Mouse (Mus musculus) CH12F3 (cell line): Measurements from ENCODE around the gene Msrb3.
"Not testable (repeated sequence)": the region's sequence is repeated elsewhere in the genome, so short reads cannot be mapped to it uniquely, and the experiment has no call there.

Source experiments
- in situ Hi-C: fragments of 300-500 bp; cut with MboI; formaldehyde crosslinking; loops from 2 replicates; pipeline ENCODE4 v1.14.3; 2020; ENCODE audit warnings: low sequenced_read_pairs

The Msrb3 gene

DNA sequence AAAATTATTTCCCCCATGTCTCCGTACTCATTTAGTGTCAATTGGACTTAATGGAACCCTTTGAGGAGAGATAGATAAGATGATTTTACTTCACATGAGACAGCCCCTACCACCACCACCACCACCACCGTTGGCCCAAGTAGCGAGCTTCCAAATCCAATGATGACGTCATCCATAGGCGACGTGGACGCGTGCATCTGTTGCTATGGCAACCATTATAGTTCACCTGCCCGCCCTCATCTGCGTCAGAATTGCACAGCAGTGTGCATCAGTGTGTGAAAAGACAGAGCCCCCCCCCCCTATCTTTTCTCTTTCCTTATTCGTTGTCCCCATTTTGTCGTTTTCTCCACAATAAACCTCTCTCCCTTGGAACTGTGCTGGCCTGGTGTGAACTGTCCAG, 135.9 kb downstream of the Msrb3 start:
- in situ Hi-C loops = no loop called here

- in situ Hi-C loops = no loop called here
Measured at GRCm38 (mm10) chr10:120760679-120761078, 138.2 kb downstream of the Msrb3 start.

DNA sequence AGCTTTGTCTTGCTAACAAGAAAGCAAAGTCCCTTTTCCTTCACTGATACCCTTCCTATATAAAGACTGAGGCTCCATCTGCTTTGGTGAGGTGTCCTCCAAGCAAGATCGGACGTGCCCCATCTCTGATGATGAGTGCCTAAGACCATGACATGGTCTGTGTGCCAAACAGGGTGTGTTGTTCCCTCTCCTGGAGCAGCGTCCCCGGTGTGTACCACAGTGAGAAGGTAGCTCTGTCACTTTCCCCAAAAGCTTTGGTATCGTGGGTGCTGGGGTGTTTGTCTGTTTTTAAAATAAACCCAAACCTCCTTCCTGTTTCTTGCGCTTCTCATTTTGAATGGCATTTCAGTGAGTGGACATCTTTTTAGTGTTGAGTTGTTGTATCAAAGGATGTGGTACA, 139.0 kb downstream of the Msrb3 start:
- in situ Hi-C loops = no loop called here

DNA sequence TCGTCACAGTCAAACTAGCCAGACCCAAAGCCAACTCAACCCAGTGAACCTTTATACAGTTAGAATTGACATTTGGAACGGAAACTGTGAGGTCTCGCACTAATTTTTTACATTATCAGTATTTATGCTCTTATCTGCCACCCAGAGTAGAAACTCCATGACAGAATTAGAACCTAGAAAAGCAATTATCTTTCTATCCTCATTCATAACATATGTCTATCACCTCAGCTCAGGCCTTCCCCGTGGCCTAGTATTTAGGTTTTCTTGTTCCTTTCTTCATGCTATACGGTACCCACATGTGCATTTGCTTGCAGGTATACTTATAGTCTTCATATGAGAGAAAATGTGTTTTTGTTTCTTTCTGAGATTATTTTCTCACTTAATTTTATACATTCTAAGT, 146.4 kb downstream of the Msrb3 start:
- in situ Hi-C loops = no loop called here

GRCm38 (mm10) chr10:120751821-120752261, 147.1 kb downstream of the Msrb3 start:
- in situ Hi-C loops = no loop called here

- in situ Hi-C loops = no loop called here
Measured at GRCm38 (mm10) chr10:120751295-120751722, 147.6 kb downstream of the Msrb3 start.

DNA sequence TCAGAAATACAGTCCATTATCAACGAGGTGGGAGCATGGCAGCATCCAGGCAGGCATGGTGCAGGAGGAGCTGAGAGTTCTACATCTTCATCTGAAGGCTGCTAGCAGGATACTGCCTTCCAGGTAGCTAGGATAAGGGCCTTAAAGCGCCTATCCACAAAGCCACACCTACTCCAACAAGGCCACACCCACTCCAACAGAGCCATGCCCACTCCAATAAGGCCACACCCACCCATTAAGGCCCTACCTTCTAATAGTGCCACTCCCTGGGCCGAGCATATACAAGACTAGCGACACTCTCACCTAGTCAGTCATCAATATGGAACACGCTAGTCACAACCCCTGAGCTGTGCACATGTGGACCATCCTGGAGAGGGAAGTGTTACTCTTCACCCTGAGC, 149.3 kb downstream of the Msrb3 start:
- in situ Hi-C loops = not testable (repeated sequence)

DNA sequence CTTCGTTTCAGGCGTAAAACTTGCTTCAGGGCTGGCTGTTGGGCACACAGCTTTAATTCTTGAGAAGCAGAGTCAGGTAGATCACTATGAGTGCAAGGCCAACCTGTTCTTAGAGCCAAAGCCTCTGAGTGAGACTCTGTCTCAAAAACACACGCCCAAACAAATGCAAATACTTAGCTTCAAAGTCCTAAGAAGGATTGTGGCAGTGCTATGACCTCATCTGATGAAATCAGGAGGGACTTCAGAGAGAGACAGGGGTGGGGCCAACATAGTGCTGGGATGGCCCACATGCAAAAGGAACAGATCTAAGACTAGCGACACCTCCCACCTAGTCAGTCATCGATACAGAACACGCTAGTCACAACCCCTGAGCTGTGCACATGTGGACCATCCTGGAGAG, 150.7 kb downstream of the Msrb3 start:
- in situ Hi-C loops = no loop called here

DNA sequence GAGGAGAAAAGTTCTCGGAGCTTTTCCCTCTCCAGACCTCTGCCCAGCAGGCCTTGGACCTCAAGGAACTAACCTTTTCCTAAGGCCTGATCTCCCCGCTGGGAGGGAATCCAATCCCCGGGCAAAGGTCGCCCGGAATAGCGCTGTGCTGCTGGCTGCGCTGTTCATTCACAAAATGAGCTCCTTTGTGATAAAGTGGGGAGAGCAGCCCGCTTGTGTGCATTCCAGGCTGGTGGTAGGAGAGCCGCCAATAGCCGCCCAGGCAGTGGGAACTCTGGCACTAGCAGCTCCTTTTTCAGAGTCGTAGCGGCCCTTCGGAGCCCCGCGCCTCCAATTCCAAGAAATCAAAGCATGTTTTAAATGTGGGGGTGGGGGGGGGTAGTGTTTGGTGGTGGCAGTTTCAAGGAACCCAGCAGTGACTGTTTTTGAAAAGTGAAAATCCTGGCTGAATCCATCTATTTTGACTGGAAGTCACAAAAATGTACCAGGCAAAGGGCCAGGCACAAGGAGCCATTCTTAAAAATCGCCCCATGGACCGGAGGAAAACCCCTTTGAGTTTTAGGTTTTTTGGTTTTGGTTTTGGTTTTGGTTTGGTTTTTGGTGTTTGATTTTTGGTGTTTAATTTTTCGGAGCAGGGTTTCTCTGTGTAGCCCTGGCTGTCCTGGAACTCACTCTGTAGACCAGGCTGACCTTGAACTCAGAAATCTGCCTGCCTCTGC, 153.6 kb downstream of the Msrb3 start:
- in situ Hi-C loops = no loop called here

DNA sequence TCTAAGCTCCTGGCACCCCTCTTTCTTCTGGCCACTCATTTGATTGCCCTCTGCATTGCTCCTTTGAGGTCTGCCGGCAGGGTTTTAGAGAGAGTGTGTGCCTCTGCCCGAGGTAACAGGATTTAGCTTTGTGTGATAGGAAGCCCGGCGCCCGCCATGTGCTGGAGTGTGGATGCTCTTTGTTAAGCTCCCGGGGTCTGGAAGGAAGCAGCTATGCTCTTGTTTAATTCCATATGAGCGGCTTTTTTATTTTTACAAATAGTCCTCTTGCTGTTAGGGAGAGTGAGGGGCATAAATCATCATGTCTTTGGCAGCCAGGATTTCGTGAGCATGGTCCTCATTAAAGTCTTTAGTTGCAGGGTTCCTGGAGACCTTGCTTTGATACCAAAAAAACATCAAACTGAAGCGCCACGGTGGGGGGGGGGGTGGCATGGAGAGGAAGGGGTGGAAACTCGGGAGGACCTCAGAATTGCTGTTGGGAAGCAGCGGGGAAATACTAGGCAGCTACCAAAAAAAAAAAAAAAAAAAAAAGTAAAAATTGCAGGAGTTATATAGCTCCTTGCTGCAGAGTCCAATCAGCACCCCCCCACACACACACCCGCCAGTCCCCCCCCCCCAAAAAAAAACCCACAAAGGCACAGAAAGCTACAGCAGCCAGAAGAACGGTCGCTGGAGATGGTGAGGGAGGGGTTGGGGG, 154.3 kb downstream of the Msrb3 start:
- in situ Hi-C loops = no loop called here

DNA sequence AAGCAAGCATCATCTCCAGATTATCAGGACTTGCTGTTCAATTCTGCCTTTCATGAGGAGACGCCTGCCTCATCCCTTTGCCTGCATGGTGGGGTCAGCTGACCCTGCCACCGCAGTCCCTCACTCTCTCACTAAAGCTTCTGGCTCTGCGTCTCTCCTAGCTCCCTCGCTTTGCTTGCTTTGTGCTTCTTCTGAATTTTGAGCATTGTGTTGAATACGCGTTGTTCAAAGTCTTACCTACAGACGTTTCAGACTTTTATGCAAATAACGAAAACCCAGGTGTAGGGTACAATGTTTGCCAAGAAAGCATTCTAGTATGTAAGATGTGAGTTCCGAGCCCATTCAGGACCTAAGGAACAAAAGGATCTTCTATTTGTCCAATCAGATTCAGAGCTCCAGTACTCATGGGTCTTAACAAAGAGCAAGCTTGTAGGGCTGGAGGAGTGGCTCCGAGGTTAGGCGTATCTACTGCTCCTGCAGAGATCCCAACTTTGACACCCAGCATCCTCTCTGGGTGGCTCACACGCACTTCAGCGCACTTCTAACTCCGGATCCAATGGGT, 162.3 kb downstream of the Msrb3 start:
- in situ Hi-C loops = no loop called here

- in situ Hi-C loops = no loop called here
Measured at GRCm38 (mm10) chr10:120735722-120736507, 163.0 kb downstream of the Msrb3 start.

GRCm38 (mm10) chr10:120734364-120734763, 164.5 kb downstream of the Msrb3 start:
- in situ Hi-C loops = no loop called here
